Mouse (Mus musculus) cerebellum, postnatal 4 days (tissue): Measurements from ENCODE around the gene Chmp4b.
A peak's percentile ranks its signal among the peaks of the same experiment; 100 is the strongest.

ENCODE experiments used
- DNase-seq, 2 experiments: peaks; one replicate each; pipeline ENCODE4 v3.0.0; 2022; ENCODE audit warnings: low spot score in 2 of 2, mixed read lengths in 1 of 2

The Chmp4b gene

DNA sequence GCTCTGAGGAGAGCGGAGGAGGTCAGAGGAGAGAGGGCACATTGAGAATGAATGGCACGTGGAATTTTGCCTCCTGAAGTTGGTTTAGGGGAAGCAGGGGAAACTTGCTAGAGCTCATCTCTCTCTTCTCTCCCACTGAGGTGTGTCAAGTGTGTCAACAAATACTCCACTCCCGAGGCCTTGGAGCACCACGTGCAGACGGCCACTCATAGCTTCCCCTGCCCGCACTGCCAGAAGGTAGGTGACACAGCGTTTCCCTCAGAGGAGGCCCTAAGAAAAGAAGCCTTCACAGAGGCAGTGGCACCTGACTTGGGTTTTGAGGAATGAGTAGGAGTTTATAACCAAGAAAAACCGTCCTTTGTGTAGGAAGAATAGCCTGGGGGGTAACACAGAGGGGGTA is 10.3 kb upstream of the Chmp4b start:
- no peak for DNase-seq

DNA sequence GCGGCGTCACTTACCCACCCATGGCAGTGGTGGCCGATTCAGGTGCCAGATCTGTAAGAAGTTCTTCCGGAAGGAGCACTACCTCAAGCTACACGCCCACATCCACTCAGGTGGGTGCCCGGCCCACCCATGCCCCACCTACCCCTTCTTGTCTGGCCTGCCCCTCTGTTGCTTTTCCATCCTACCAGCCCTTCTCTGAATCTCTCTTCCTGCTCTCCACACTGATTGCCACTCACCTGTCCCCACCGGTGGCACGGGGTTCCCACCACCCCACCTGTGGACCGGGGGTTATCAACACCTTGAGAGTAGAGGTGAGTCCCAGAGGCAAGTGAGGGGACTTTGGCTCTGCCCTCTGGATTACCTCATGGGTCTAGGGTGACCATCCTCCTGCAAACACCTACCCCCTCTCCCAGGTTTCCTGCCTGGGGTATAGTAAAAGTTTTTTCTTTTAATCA is 9.5 kb upstream of the Chmp4b start:
- no peak for DNase-seq

GRCm38 (mm10) chr2:154642712-154643385 is 8.7 kb upstream of the Chmp4b start:
- DNase-seq = no peak

- DNase-seq = peak in 1 of 2 experiments; percentile 25
These were observed 4.9 kb upstream of the Chmp4b start for GRCm38 (mm10) chr2:154646634-154647033.

- peak in 1 of 2 experiments; percentile 26 for DNase-seq
These were observed 3.4 kb upstream of the Chmp4b start for GRCm38 (mm10) chr2:154648086-154648485.

DNA sequence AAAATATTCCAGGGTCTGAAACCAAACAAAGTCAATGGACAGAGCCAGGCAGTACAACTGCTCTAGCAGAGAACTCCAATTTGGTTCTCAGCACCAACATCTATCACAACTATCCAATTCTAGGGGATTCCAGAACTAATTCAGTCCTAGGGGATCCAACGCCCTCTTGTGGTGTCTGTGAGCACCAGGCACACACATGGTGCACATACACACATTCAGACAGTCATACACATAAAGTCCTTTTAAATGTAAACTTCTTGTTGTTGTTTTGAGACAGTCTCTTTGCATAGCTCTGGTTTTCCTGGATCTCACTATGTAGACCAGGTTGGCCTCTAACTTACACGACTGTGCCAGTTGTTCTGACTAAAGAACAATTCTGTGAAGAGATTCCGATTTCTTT is 1.1 kb upstream of the Chmp4b start:
- no peak for DNase-seq

- no peak for DNase-seq
These were observed 3.5 kb downstream of the Chmp4b start for GRCm38 (mm10) chr2:154654976-154655375.

DNA sequence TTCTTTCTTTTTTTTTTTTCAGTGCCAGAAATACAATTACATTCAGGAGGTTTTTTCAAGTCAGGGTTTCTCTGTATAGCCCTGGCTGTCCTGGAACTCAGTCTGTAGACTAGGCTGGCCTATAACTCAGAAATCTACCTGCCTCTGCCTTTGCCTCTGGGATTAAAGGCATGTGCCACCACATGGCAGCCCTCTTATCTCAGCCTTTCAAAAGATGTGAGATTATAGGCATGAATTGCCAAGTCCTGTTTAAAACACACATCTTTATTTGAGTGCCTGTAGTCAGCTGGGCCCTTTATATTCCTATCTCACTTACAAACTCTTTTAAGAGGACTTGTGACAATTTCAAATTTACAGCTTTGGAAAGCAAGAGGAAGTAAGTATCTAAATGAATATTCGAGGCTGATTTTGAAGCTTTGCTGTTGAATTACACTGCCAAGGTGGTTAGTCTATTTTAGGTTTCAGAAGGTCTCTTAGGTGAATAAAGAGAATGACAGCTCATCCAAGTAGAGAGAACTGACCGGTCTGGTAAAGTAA is 4.4 kb downstream of the Chmp4b start:
- DNase-seq = no peak

- peak; percentile 89 to 95 for DNase-seq
These were observed 5.4 kb downstream of the Chmp4b start for GRCm38 (mm10) chr2:154656710-154657485.

DNA sequence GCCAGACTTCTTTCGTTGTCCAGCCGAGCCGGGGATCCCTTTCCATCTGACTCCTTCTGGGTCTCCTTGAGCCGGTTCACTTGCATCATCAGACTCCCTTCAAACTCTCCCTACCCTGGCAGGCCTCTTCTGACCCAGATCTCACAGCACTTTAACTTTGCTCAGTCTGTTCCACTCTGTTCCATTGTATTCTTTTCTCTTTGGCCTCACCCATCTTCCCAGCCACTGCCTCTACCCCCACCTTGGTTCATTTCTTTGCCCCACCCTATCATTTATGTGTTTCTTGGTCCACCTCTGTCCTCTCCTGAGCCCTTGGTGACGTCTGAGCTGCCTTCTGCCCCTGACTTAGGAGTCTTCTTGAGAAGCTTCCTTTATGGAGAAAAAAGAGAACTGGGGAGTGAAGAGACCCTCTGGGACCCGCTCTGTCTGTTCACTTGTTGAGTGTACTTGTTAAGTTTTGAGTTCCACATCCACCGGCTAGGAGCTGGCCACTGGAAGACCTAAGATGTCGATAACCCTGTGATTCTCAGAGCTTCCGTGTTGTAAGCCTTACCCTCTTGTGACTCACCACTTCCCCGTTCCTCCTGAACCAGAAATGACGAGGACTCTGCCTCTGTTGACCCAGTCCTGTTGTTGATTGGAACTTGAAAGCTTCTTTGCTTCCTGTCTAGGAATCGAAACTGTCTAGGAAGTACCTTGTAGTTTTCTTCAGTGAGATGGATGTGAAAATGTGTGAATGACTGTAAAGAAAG is 6.2 kb downstream of the Chmp4b start:
- no peak for DNase-seq

DNA sequence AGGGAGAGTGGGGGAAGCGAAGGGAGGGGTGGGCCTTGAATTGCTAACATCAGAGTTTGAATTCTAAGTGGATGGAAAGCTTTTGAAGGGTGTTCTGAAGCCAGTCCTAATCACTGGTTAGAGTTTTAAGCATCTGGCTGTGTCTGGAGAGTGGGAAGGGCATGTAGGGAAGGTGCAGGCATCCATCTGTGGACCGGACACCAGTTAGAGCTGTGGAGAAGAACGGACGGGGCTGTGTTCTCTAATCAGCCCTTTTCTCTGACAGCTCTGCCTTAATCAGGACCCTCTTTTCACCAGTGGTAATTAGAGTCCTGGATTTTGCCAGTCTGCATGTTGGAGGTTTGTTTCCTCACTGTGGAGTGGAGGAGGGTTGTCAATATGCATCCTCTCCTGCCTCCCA is 7.6 kb downstream of the Chmp4b start:
- no peak for DNase-seq

DNA sequence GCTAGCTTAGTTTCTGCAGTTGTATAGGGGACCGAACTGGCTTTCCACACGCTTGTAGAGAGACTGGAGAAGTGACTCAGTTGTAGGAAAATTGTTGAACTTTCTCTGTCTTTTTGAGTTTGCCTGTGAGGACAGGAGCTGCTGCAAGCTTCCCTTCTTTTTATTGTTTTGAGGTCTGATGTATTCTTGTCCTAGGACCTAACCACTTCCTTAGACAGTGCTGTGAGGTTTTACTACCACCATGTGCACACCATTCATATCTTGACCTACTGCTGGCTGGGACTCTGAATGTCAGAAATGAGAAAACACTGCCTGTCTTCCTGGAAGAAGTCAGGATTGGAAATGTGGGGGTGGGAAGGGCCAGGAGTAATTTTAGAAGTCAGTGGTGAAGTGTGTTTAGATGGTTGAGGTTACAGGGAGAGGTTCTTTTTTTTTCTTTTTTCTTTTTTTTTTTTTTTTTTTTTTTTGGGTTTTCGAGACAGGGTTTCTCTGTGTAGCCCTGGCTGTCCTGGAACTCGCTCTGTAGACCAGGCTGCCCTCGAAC is 8.1 kb downstream of the Chmp4b start:
- DNase-seq = no peak

- no peak for DNase-seq
These were observed 17.2 kb downstream of the Chmp4b start for GRCm38 (mm10) chr2:154668680-154669079.

DNA sequence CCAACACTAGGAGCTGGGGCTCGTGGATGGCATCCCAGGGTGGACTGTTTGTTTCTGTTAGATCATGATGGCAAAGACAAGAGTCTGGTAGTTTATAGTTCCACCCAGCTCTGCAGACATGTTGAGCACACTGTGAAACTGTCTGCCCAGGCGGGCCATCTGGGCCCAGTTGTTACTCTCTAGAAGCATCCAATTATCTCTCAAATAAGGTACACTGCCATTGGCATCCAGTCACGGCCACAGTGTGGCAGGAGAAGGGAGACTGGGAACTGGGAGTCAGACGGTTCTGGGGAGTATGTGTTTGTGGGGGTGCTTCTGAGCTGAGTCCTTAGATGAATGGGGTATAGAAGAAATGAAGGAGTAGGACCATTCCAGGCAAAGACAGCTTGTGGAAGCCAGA is 18.6 kb downstream of the Chmp4b start:
- DNase-seq = no peak

GRCm38 (mm10) chr2:154670741-154671140 is 19.2 kb downstream of the Chmp4b start:
- DNase-seq = no peak

DNA sequence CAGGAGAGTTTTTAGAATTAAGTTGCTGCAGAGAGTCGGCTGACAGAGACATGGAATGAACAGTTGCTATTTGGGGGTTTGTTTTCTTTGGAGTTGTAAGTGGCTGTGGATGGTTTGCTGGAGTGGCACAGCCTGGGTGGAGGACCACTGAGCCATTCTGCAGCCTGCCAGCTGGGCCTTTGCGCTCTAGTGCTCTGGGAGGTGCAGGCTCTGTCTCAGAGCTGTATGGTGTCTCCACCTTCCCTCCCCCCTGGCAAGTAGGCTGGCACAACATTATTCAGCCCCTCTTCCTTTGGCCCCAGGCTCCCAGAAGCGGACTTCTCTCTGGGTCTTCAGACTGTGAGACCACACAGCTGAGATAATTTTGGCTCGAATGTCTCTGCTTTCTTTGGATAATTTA is 22.5 kb downstream of the Chmp4b start:
- no peak for DNase-seq

DNA sequence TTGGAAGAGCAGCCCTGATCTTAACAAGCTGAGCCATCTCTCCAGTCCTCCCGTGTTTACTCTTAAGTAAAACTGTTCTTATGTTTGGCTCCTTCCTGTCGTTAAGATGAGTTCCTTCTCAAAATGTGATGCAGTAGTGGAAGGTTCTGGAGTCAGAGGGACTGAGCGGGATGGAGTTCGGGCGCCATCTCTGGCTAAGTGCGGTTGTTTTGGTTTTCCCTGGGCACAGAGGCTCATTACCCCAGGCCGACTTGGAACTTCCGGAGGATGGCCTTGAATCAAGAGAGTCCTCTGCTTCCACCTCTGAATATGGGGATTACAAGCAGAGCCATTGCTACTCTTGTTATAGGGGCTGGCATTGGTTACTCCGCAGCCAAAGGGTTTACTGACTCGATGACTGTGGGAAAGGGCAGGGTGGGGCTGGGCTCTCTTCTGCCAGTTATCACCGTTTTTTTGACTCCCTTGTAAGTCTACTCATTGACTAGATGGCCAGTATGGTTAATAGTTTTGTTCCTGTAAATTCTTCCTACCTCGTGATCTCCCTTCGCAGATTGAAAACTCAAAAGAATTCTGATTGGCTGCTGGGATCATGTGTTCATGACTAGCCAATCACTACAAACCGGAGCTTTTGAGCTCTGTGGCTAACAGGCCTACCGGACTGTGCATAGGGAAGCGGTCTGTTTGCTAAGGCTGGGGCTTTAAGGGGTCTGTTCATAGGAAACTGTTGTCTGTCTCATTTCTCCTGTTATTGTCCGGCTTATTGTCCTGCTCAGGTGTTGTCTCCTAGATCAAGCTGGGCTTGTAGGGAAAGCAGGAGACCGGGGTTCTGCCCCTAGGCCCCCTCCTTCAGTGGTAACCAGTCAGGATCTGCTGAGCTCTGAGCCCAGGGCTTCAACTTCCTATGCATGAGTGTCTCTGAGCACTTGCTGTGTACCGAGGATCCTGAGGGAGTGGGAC is 25.4 kb downstream of the Chmp4b start:
- peak in 1 of 2 experiments; percentile 38 for DNase-seq

DNA sequence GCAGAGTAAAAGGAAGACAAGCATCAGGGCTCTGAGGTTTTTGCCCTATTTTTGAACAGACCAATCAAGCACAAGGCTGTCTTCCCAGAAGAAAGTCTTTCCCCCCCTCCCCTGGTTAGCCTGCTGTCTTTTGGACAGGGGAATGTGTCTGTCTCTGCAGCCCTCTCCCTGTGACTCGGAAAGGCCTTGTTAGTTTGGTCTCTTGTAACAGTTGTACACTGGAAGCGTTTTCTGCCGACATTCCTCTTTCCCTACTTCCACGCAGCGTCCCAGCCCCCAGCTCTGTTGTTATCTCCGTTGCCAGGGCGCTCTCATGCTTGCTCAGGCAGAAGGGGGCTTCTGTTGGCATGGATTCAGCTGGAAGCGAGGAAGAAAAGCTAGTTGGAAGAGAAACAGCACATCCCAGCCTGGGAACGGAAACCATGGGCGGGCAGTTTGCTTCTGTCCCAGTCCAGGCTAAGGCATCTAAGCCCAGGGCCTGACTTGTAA is 26.2 kb downstream of the Chmp4b start:
- DNase-seq = peak; percentile 65 to 88

GRCm38 (mm10) chr2:154678995-154679394 is 27.5 kb downstream of the Chmp4b start:
- no peak for DNase-seq

DNA sequence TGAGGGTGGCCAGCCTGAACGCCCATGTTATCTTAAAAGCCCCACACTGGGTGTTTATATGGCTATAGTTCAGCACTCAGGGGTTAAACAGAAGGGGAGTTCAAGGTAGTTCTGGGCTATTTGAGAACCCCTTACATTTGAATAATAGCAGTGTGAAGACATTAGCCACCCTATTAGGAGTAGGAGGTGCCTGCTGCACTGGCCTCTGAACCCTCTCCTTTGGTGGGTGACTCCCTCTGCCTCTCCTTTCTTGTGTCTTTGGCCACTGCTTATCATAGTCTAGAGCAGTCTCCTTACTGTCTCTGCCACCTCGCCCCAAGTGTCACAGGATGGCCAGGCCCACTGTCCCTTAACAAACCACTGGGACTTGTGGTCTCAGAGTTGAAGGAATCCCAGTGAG is 28.8 kb downstream of the Chmp4b start:
- no peak for DNase-seq

GRCm38 (mm10) chr2:154680941-154681340 is 29.4 kb downstream of the Chmp4b start:
- no peak for DNase-seq
